Mouse (Mus musculus): ENCODE results near the gene Etfrf1.

The Etfrf1 gene

DNA sequence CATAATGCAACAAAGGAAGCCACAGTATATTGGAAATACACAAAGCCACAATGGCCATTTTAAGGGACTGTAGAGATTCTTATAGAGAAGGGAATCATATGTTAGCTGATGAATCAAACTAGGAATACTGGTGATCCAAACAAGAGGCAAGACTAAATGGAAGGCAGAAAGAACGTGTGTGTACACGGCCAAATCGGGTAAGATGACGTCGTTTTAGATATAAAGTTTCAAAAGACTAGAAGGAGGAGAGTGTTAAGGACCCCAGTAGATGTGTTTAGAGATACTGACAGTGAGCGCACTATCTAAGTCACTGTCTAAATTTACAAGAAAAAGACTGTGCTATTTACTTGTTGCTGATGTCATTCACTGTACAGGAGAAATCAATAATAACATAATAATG is 13.3 kb downstream of the Etfrf1 start:
- in situ Hi-C loops (cut with MboI), result no loop called here

DNA sequence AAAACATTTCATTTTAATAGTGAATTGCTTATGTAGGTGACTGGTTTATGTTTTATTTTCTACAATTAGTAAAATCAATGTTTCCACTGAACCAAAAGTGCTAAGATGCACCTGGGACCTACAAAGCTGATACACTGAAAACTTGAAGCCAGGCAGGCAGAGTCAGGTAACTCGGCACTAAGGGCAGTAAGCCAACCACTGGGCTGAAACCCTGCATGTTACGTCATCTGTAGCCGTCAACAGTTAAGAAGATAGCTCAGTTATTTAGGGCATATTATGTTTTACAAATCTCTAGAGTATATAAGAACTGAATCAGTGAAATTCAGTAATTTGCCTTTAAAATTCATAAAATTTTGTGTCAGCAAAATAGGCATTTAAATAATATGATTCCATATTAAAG is 15.4 kb downstream of the Etfrf1 start:
- in situ Hi-C loops (cut with MboI), result no loop called here

DNA sequence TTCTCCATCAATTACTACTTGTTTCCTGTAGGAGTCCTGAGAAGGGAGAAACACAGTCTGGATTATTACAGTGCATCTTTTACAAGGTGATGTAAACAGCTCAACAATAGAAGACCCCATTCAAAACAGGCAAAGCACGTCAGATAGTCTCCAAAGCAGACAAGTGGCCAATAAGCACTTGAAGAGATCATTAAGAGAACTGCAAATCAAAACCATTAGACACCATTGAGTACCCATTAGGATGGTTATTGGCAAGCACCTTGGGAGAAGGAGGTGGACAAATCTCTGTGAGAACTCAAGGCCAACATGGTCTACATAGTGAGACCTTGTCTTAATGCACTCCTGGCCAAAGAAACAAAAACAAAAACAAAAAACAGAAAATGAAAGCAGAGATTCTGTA is 23.5 kb downstream of the Etfrf1 start:
- in situ Hi-C loops (cut with MboI), result no loop called here

DNA sequence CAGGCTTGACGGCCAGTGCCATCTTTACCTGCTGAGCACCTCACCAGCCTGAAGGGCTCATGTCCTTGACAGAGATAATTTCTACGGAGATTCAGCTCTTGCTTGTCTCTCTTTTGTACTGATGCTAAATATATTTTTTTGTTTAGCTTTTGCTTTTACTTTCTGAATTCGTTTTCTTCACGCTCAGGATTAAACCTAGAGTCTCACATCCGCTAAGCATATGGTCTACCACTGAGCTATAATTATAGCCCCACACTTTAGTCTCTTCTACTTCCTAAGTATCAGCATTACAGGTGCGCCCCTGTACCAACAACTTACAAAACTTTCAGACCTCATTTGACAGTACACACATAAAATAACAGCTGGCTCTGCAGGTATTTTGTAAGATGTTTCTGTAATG is 24.4 kb downstream of the Etfrf1 start:
- in situ Hi-C loops (cut with MboI), result no loop called here

DNA sequence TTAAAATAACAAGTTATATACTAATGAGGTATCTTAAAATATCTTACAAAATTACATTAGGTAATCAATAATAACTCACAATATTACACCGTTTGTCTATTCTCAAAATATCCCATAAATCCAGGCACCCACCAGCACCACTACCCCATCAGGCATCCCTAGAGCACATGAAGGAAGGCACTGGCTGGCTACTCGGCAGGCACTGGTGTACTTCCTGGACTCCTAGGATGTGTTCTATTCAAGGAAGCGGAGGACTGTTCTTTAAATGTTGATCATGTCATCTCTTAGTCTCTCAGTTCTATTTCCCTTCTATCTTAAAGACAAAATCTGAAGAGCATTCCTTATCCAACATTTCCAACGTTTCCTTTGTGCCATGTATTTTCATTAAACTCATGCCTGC is 26.2 kb downstream of the Etfrf1 start:
- in situ Hi-C loops (cut with MboI), result no loop called here

DNA sequence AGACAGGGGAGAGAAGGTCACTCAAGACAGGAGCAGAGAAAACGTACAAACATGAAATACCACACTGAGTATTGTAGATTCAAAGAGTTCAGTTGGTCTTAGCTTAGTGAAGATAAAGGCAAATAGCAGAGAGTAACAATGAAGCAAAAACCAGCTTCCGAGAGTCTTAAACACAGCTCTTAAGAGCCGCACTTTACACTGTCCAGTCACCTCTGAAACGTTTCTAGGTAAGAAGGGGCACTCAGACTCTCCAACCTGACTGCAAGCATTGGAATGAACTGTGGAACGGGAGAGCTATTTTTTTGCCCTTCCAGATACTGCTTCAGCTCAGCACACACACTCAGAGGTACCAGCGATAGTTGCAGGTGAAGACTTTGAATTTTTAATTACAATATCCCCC is 29.4 kb downstream of the Etfrf1 start:
- in situ Hi-C loops (cut with MboI), result no loop called here

DNA sequence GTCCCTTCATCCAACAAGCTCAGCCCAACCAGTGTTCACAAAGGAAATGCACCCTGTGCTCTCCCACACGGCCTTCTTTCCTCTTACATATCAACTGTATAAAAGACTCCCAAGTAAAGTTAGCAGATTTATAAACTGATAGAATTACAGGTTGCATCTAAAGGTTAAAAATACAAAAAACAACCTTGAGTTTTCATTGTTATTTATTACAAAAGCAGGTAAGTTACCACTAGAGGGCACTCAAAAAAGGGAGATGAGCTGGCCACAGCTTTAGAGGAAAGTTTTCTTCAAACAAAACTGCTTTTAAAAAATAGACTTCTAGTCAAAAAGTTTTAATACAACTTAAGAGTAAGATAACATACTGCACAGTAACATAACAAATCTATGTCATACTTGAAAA is 31.6 kb downstream of the Etfrf1 start:
- in situ Hi-C loops (cut with MboI), result no loop called here

DNA sequence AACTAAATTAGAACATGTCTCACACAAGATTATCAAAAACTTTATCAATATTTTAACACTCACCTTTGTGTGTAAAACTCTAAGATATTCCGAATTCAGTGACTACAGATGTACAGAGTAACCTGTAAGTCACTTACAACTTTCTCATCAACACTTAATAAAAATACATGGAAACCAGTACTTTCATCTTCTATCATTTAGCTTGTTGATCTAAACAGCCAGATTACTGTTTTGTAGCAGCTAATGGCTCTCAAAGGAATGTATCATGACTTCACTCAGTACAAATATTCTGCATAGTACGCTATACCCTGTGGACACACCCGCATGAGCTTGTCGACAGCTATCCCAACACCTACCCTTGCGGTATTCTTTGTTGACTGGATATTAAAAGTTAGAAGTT is 35.9 kb downstream of the Etfrf1 start:
- in situ Hi-C loops (cut with MboI), result loop anchor here (5.0 kb wide), 1 partner anchor 95 kb away; no protein-coding TSS in a partner anchor

DNA sequence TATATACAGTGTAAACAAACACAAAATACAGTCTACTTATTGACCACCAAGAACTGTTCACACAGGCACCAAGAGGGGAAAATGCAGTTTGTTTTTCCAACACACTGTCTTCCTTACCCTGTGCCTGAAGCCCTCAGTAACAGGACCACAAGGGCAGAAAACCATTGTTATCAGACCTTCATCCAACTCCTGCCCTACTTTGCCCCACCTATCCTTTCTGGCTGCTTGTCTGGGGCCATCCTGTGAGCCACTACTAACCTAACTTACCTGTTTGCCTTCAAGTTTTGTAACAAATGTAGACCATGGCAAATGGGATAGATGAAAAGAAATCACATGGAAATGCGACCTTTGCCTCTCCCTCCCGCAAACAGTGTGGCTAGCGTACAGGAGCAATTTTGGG is 37.0 kb downstream of the Etfrf1 start:
- in situ Hi-C loops (cut with MboI), result loop anchor here (5.0 kb wide), 1 partner anchor 94 kb away; no protein-coding TSS in a partner anchor

DNA sequence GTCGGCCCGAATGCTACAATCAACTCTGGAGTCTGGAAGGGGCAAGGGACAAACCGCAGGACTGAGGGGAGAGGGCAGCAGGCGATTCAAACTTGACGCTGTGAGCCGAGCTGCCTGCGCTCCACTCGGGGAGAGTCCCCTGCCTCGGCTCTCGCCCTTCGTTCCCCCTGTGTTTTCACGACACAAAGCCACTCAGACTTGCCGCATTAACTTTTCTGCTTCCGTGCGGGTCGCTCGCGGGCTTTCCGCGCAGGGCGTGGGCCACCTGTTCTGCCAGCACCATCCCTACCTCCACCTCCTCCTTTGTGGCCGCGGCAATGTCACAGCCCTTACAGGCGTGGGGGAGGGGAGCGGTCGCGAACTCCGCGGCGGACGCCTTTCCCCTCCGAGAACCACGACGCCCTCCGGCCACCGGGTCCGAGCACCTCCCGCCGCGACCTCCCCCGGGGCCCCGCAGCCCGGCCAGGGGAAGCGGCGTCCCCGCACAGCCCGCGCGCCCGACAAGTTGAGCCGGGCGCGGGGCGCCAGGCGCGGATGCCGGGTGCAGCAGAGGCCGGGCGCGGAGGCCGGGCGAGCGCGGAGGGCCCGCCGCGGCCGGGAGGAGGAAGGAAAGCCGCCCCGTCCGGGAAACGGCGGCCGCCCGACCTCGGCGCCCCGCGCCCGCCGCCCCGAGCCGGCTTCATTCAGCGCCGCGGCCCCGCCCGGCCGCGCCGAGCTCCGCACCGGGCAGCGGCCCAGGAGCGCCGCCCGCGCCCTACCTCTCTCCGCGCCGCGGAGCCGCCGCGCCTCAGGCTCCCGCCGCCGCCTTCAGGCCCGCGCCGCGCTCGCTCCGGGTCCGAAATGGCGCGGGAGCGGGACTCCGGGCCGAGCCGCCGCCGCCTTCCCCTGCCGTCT is 38.6 kb downstream of the Etfrf1 start:
- in situ Hi-C loops (cut with MboI), result loop anchor here (5.0 kb wide), 1 partner anchor 93 kb away; no protein-coding TSS in a partner anchor

DNA sequence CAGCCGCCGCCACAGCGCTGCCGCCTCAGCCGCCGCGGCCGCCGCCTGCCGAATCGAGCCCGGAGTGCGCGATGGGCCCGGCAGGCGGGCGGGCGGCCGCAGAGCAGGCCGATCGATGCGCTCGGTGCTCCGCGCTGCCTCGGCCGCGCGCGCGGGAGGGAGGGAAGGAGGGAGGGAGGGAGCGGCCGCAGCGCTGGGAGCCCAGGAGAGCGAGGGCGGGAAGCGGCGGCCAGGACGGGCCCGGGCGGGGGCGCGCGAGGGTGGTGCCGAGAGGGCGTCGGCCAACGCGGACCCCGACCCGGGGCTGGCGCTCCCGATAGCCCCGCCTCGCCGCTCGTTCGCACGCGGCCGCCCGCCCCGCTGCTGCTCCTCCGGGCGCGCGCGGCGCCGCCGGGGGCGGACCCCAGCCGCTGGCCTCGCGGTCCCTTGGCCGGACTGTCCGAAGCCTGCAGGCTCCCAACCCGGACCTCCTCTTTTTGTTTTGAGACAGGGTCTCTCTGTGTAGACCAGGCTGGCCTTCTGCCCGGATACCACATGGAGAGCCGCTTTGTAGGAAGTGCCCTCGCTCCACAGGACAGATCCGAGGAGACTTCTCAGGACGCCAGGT is 39.4 kb downstream of the Etfrf1 start, which contains the start of gene Kras:
Gene Kras, minus strand, starts transcription at position 55 of the 607 bp plus-strand sequence.
- in situ Hi-C loops (cut with MboI), result no loop called here

DNA sequence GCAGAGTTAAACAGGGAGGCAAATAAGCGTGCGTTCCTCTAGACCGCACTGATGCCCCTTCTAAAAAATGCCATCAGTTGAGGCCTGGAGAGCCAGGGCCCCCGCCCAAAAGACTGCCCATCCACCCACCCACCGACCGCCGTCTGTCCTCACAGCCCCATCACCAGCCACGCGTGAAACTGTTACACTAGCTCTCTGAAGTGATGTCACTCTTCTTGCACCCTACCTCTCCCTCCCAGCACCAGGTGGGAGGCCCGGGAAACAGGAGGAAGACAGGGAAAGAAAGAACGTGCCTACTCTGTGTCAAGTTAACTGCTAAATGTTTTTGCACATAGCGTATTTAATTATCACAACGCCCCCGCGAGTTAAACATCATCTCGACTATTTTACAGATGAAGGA is 39.9 kb downstream of the Etfrf1 start:
- in situ Hi-C loops (cut with MboI), result no loop called here

DNA sequence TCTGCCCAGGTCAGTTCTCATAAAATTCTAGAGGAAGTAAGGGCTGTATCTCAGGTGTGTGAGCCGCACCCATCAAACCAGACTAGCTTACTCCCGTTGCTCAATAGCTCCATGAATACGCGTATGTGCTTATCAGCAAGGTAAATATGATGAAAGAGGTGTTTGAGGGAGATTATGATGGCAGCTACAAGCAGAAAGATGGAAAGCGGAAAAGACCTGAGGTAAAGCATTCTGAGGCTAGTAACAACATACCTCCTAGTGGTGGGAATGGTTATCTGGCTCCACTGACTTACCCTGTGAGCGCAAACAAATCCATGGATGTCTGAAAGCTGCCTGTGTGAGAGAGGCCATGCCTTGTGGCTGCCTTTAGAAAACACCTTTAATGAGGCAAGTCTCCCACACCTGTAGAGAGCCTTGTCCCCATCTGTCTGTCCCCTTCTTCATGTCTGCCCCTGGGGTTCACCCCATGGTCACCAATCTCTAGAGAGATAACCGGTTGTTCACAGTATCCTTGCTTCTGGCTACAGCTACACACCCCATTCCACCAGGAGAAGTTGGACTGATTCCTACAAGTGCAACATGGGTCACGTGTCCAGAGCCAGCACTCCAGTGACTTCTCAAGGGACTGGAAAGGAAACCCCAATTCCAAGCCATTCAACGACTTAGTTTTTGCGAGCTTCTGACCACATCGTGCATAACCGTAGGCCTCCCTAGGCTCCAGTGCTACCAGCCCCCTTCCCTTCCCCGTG is 45.2 kb downstream of the Etfrf1 start:
- in situ Hi-C loops (cut with MboI), result no loop called here

DNA sequence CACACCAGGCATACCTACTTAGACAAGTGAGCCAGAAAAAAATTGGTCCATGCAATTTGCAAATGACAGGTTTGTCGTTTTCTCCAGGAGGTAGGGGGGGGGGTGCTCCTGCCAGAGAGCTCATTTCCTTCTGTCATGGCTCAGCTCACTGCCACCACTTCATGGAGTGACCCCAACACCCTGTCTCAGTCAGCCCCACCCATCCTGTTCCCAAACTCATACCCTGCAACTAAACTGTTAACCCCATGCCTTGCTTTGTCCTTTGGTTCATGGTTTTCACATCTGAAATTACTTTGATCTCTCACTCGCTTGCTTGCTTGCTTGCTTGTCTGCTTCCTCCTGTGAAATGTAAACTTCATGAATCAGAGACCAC is 45.8 kb downstream of the Etfrf1 start:
- in situ Hi-C loops (cut with MboI), result no loop called here

DNA sequence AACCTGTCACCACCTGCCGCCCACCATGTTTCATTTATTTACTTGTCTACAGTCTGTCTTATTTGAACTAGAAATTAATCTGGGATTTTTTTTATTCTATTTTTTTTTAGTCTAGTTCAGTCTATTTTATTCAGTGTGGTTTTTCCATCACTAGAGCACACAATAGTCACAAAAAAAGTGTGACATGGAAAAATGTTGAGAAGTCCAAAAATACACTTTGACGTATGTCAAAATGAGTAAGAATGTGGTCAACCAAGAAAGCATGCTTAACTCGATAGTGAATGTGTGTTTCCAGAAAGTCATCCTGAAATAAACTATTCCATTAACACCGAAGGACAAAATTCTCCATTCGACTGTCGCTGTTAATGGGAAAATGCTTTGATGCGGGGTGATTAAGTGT is 51.4 kb downstream of the Etfrf1 start:
- in situ Hi-C loops (cut with MboI), result no loop called here

Measured in mature B cell (primary cell).